Mouse (Mus musculus) left cerebral cortex, adult 9 months (tissue): ENCODE measurements at regions not wholly inside any gene's neighbourhood (a gene's known extent, or its start where the extent isn't known, plus 50 kb on each side); places are given as distances from the start of the nearest gene placed in this dataset.

ENCODE experiments used
- DNase-seq, 2 experiments: peaks; one replicate each; pipeline ENCODE4 v3.0.0; 2022; ENCODE audit warnings: low spot score in 2 of 2

- no peak for DNase-seq
Measured at GRCm38 (mm10) chr6:93133940-93134339, 190.6 kb upstream of the Adamts9 start.

- DNase-seq: no peak
Measured at GRCm38 (mm10) chr6:93130946-93131685, 187.8 kb upstream of the Adamts9 start.

- DNase-seq: no peak
Measured at GRCm38 (mm10) chr6:93119482-93119881, 176.2 kb upstream of the Adamts9 start.

GRCm38 (mm10) chr6:93113361-93113760 lies 170.1 kb upstream of the Adamts9 start:
- DNase-seq: no peak

- DNase-seq: no peak
Measured at GRCm38 (mm10) chr6:93094730-93095360, 151.6 kb upstream of the Adamts9 start.

- peak in 1 of 2 experiments; percentile 11 for DNase-seq
Measured at GRCm38 (mm10) chr6:93093770-93094169, 150.5 kb upstream of the Adamts9 start.

- DNase-seq: no peak
Measured at GRCm38 (mm10) chr6:93087329-93087728, 144.0 kb upstream of the Adamts9 start.

GRCm38 (mm10) chr6:93084286-93084685 lies 141.0 kb upstream of the Adamts9 start:
- DNase-seq: no peak

GRCm38 (mm10) chr6:93083716-93084115 lies 140.4 kb upstream of the Adamts9 start:
- no peak for DNase-seq

- no peak for DNase-seq
Measured at GRCm38 (mm10) chr6:93082205-93082604, 138.9 kb upstream of the Adamts9 start.

- DNase-seq: no peak
Measured at GRCm38 (mm10) chr6:93076681-93077080, 133.4 kb upstream of the Adamts9 start.

GRCm38 (mm10) chr6:93075867-93076266 lies 132.6 kb upstream of the Adamts9 start:
- DNase-seq: no peak

GRCm38 (mm10) chr6:93075011-93075410 lies 131.7 kb upstream of the Adamts9 start:
- DNase-seq: no peak

GRCm38 (mm10) chr6:93070916-93071315 lies 127.6 kb upstream of the Adamts9 start:
- DNase-seq: no peak

GRCm38 (mm10) chr6:93067808-93068207 lies 124.5 kb upstream of the Adamts9 start:
- no peak for DNase-seq

GRCm38 (mm10) chr6:93066553-93067376 lies 123.5 kb upstream of the Adamts9 start:
- DNase-seq: no peak

GRCm38 (mm10) chr6:93065917-93066552 lies 122.7 kb upstream of the Adamts9 start:
- DNase-seq: no peak

GRCm38 (mm10) chr6:93065366-93065765 lies 122.1 kb upstream of the Adamts9 start:
- DNase-seq: no peak

GRCm38 (mm10) chr6:93064366-93064765 lies 121.1 kb upstream of the Adamts9 start:
- DNase-seq: no peak

GRCm38 (mm10) chr6:93061741-93062140 lies 118.4 kb upstream of the Adamts9 start:
- DNase-seq: no peak

- no peak for DNase-seq
Measured at GRCm38 (mm10) chr6:93045524-93045923, 102.2 kb upstream of the Adamts9 start.

- no peak for DNase-seq
Measured at GRCm38 (mm10) chr6:93041041-93041440, 97.7 kb upstream of the Adamts9 start.
